Mouse (Mus musculus): ENCODE measurements at regions not wholly inside any gene's neighbourhood (a gene's known extent, or its start where the extent isn't known, plus 50 kb on each side); places are given as distances from the start of the nearest gene placed in this dataset.
"Not testable (repeated sequence)": the region's sequence is repeated elsewhere in the genome, so short reads cannot be mapped to it uniquely, and the experiment has no call there.

DNA sequence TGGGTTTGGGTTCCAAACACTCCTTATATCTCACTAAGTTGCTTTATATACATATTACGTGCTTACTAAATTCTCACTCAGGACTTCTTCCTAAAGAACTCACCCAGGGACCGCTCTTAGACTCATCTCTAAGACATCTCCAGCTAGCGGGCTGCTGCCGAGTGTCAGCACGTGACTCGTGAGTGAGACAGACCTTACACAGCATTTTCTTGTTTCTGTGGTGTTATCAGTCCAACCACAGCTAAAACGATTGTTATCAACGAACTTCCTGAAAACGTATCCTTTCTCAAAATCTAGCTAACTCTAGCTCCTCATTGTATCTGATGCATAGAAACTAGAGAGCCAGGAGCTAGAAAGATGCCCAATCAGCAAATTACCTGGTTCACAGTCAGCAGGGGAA lies 168.7 kb upstream of the Mon1b start:
- ATAC-seq (replicated peaks; ENCODE audit: poor library complexity) = peak; percentile 82

- no peak for ATAC-seq (replicated peaks; ENCODE audit: poor library complexity)
Observed at GRCm38 (mm10) chr8:113489436-113490107, 145.8 kb upstream of the Mon1b start.

DNA sequence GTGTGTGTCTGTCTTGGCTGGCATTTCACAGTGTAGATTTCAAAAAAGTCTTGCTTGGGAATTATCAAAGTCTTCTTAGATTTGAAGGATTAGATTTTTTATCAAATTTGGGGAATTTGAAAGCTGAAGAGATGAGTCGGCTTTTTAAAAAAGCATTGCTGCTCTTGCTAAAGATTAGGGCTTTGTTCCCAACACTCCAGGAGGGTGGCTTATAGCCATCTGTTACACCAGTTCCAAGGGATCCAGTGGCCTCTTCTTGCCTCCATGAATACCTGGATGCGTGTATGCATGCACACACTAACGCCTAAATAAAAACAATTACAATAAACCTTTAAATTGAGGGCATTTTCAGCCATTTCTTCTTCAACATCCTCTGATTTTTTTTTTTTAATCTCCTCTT lies 144.5 kb upstream of the Mon1b start:
- no peak for ATAC-seq (replicated peaks; ENCODE audit: poor library complexity)

- no peak for ATAC-seq (replicated peaks; ENCODE audit: poor library complexity)
Observed at GRCm38 (mm10) chr8:113496896-113497295, 138.5 kb upstream of the Mon1b start.

GRCm38 (mm10) chr8:113502671-113503070 lies 132.7 kb upstream of the Mon1b start:
- ATAC-seq (replicated peaks; ENCODE audit: poor library complexity) = no peak

- no peak for ATAC-seq (replicated peaks; ENCODE audit: poor library complexity)
Observed at GRCm38 (mm10) chr8:113512856-113513255, 122.5 kb upstream of the Mon1b start.

- ATAC-seq (replicated peaks; ENCODE audit: poor library complexity) = no peak
Observed at GRCm38 (mm10) chr8:113513886-113514730, 121.3 kb upstream of the Mon1b start.

DNA sequence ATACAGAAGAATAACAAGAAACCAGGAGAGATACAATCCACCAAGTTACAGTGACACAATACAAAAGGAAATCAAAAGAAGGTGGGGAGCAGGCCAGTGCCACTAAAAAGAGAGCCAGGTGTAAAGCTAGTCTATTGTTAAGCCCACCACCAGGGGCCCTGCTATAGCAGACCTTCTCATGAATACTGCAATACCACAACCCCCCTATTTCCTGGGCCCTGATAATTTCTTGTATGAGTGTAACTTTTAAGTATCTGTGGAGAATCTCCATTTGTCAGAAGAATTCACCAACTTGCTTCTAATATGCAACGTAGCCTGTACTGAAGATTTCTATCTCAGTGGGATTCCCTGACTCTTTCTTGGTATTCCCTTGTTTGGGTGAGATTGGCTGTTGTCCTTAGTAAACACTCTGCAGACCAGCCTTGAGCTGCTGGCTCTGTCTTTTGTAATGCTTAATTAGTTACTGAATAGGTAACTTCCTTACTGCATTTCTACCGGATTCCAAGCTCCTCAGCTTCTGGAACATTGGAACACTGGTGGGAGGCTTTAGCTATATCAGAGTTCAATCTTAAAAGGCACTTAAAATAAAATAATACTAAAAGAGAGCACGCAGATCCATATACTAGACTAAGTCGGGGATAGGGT lies 120.5 kb upstream of the Mon1b start:
- not testable (repeated sequence) for ATAC-seq (replicated peaks; ENCODE audit: poor library complexity)

DNA sequence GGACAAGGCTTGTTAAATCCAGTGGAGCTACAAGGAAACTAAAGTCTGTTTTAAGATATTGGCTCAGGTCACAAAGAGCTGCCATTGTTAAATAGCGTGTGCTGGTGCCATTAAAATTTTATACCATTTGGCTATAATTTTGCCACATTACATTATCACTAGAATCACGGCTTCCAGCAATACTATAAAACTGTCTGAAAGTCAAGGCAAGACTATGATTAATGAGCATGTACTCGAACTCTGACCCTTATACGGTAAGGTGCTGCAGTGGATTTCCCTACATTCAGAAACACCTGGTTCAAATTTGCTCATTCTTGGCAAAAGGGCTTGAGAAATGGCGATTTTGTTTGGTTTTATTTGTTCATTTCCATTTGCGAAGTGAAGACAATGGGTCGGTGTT lies 119.2 kb upstream of the Mon1b start:
- no peak for ATAC-seq (replicated peaks; ENCODE audit: poor library complexity)

- no peak for ATAC-seq (replicated peaks; ENCODE audit: poor library complexity)
Observed at GRCm38 (mm10) chr8:113517912-113518311, 117.5 kb upstream of the Mon1b start.

DNA sequence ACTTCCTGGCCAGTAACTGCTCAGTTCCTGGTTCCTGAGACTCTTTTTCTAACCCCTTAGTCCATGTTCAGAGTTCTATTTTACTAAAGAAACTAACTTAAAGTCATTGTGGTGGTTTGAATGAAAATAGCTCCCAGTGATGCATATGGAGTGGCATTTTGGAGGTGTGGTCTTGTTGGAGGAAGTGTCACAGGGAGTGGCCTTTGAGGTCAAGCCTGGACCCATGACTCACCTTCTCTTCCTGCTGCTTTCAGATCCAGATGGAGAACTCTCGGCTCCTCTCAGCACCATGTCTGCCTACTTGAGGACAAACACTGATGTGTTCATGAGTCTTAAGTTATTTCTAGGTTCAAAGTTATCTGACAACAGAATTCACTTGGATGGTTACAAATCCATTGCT lies 111.8 kb upstream of the Mon1b start:
- ATAC-seq (replicated peaks; ENCODE audit: poor library complexity) = no peak

GRCm38 (mm10) chr8:113531116-113531665 lies 104.2 kb upstream of the Mon1b start:
- ATAC-seq (replicated peaks; ENCODE audit: poor library complexity) = no peak

GRCm38 (mm10) chr8:113532881-113533280 lies 102.5 kb upstream of the Mon1b start:
- no peak for ATAC-seq (replicated peaks; ENCODE audit: poor library complexity)

DNA sequence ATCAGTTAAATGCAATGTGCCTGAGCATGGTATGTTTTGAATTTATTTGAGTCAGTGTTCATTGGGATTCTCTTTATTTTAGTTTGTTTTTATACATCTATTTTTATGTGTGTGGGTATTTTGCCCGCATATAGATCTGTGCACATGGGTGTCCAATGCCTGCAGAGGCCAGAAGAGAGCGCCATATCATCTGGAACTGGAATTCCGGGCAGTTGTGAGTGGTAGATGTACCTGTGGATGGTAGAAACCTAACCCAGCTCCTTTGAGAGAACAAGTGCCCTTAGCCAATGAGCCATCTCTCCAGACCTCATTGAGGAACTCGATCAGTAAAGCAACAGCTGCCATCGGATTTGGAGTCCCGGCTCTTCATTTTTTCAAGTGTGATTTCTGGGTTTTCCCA lies 94.0 kb upstream of the Mon1b start:
- ATAC-seq (replicated peaks; ENCODE audit: poor library complexity) = no peak

DNA sequence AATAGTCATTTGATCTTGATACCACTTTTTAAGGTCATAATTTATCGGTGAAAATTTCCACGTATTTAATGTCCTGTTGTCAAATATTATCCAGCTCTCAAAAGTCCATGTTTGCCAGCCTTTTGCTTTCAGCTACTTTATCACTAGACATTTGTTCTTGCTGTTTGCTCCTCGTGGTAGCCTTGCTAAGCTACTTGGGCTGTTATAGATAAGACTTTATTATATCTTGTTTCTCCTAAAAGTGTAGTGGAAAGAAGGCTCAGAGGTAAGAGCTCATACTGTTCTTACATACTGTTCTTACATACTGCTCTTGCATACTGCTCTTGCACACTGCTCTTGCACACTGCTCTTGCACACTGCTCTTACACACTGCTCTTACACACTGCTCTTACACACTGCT lies 93.3 kb upstream of the Mon1b start:
- ATAC-seq (replicated peaks; ENCODE audit: poor library complexity) = no peak

GRCm38 (mm10) chr8:113542713-113543112 lies 92.7 kb upstream of the Mon1b start:
- no peak for ATAC-seq (replicated peaks; ENCODE audit: poor library complexity)

DNA sequence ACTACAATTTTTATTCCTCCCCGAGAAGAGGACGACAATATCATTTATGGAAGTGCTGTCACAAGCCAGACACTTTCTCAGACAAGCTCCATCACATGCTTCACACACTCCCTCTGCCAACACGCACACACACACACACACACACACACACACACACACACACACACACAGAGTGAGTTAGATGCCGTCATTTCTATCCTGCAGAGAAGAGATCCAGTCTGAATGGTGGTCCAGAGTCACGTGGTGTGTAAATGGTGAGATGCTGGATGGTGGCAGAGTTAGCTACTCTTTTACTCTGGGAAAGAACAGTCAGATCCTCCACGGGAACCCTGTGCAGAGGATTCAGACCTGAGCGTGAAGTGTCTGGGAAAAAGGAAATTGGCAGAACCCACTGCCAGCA lies 86.2 kb upstream of the Mon1b start:
- no peak for ATAC-seq (replicated peaks; ENCODE audit: poor library complexity)

GRCm38 (mm10) chr8:113551454-113552273 lies 83.7 kb upstream of the Mon1b start:
- peak; percentile 77 for ATAC-seq (replicated peaks; ENCODE audit: poor library complexity)

GRCm38 (mm10) chr8:113552826-113553225 lies 82.6 kb upstream of the Mon1b start:
- no peak for ATAC-seq (replicated peaks; ENCODE audit: poor library complexity)

DNA sequence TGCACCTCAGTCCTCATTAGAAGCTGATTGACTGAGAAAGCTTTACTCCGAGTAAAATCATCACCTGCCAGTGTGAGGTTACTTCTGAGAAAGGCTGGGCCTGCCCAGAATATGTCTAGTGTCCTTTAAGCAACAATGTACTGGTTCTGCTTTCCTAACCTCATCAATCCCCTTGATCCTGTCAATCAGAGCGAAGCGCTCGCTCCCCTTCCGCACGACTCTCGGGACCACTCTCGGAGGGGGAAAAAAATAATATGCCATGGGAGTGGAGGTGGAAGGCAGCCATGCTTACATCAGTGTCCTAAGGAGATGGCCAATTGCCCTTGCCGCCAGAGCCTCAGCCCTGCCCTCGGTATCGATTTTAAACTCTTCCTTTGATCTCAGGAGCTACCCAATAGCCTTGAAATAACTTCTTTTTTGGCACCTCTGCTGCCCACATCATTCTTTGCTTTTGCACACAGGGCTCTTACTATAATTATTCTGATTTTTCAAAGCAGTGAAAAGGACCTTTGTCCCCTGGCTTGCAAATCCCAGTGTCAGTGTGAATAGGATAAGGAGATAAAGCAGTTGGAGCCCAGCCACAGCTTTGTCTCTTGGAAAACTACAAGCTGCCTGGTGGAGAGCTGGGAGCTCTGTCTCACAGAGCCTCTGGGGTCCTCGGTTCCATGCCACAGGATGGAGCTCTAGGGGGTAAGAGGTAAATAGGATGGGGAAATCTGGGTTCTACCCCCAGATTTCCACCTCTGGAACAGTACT lies 80.5 kb upstream of the Mon1b start:
- no peak for ATAC-seq (replicated peaks; ENCODE audit: poor library complexity)

Measured in megakaryocyte progenitor cell, adult 5-6 weeks (primary cell).